Mouse (Mus musculus) heart, postnatal 4 days (tissue): Measurements from ENCODE around the gene Ambp. TPM values are rescaled to one million over a fixed set of nuclear protein-coding genes. Genes with fewer than 3 reads are reported as not detected.

Experiments
- DNase-seq: peaks from one replicate; pipeline ENCODE4 v3.0.0; 2021
- total RNA-seq, 2 experiments: library from RNA; stranded (reverse); gene quantifications; 2 replicates each; pipeline ENCODE4 v1.2.3; 2021

The Ambp gene
- not detected for total RNA-seq

GRCm38 (mm10) chr4:63154699-63155098 lies at the start of gene Ambp:
TSS of gene Ambp (minus strand) at chr4:63154799.
- DNase-seq, result no peak

- DNase-seq, result no peak
These were observed 49.3 kb upstream of the Ambp start for GRCm38 (mm10) chr4:63203874-63204273.

DNA sequence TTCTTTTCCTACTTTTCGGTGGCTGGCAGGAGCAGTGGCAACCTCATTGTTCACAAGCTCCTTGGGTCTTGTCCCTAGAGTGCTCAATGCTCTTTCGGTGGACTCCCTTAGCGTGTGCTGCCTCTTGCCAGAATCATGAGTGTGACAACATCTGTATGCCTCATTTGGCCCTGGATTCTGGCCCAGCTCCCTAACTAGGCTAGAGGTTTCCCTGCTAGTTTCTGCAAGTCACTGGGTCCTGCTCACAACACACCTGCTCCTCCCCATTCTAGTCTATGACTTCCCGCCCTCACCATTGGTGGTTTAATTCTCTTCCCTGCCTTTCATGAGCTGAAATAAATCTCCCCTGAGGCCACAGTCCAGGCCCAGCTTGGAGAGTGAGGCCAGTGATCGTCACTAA lies 44.8 kb upstream of the Ambp start:
- no peak for DNase-seq

DNA sequence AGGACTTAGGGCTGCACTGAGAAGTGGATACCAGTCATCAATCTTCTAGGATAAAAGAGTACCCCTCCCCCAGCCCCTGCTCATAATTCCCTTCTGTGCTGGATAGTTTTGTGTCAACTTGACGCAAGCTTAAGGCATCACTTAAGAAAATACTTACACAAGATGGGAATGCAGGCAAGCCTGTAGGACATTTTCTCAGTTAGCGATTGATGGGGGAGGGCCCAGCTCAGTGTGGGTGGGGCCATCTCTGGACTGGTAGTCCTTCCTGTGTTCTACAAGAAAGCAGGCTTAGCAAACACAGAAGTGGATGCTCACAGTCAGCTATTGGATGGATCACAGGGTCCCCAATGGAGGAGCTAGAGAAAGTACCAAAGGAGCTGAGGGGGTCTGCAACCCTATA lies 39.8 kb upstream of the Ambp start:
- no peak for DNase-seq

DNA sequence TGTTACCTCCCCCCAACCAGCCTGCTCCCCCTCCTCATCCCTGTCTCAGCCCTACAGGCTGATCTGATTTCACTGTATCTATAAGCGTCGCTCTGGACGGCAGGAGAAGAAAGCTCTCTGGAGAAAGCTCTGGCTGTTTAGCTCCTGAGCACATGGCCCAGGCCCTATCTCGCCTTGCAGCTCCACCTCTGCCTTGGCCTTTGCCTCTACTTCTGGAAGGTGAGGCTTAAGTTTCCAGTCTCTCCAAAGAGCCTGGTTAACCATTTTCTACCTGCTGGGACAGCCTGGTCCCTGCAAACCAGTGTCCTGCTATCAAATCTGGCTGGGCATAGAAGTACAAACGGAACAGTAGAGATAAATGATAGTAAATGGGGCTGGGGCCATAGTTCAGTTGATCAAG lies 37.0 kb upstream of the Ambp start:
- DNase-seq, result no peak

DNA sequence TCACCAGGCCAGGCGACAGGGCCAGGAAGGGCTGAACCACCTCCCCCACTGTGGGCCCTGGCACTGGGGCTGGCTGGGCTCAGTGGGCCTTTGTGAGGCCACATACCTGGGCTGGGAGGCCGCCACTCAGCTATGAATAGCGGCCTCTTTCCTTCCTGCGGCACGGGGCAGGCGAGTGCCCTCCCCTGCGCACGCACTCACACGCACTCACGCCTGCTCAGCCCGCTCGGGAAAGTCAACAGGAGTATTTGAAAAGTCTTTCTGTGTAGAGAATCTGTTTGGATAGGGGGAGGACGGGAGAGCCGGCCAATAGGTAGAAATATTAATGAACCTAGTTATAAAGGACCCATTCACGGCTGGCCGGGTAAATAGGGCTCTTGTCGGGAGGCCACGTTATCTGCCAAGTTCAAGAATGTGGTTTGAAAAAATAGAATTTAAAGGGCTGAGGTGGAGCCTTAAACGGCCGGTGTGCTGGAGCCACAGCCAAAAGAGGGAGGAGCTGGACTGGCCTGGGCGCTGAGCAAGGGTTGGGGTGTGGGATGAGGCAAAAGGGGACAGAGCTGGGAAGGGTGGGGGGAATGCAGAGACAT lies 31.8 kb upstream of the Ambp start:
- DNase-seq, result peak; percentile 27

DNA sequence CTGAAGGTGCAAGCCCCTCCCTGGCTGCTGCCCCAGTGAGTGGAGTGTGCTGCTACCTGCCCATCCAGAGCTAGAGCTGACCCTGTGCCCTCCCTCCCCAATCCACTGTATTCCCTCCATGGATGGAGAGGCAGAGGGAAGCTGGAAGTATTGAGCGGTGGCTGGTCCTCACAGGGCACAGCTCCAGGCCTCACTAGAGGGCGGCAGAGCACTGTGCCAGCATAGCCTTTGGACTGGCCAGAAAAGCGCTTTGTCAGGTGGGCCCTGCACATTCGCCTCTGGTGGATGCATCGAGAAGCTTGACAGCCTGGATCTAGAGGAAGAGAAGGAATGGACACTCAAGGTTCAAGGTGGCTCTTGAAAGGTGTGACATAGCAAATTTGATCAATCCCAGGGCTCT lies 27.0 kb upstream of the Ambp start:
- DNase-seq, result peak; percentile 78

GRCm38 (mm10) chr4:63171969-63172685 lies 17.5 kb upstream of the Ambp start, which contains the start of gene Kif12:
TSS of gene Kif12 (minus strand) at chr4:63172131.
- no peak for DNase-seq

DNA sequence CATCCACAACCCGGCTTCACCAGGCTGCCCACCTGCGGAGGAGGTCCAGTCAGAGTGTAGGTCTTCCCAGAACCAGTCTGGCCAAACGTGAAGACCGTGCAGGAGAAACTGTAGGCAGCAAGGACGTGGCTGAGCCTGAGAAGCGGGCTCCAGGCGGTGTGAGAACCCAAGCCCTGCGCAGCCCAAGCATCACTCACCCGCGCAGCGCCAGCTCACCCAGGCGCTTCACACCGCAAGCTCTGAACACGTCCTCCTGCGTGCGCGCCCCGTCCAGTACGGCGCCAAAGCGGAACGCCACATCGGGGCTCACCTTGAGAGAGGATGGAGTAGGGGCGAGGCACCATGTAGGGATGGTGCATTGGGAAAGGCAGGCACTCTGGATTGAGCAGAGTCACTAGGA lies 16.5 kb upstream of the Ambp start:
- no peak for DNase-seq

DNA sequence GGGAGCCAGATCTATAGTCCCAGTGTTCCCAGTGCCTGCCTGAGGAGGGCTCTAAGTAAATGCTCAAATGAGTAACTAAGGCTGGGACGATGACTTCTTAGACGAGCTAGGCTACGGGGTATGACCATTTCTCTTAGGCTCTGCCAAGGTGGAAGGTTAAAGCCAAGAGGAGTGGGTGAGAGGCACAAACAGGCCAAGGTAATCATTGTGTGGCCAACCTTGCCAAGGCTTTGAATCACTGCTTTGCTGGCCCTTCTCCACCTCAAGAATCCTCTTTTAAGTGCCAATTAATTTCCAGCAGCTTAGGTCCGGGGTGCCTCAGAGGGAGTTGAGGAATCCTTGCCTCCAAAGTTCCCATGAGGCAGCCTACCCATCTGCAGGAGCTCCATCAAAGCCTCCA lies 15.5 kb upstream of the Ambp start:
- DNase-seq, result no peak

DNA sequence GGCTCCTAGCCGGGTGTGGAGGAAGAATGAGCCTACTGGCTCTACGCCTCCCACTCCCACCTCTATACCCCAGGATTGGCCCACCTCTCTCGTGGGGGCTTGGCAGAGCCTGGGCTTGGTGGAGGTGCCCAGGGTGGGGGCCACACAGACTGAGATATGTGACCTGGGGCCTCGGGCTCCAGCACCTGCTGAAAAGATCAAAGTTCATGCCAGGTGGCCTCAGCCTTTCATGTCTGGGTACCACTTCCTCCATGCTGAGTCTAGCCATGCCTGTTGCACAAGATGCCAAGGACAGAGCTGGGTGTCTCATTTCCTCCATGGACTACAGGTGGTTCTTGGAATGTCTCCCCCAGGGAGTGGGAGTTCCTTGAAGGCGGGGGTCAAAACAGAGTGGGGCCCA lies 11.7 kb upstream of the Ambp start:
- DNase-seq, result no peak

GRCm38 (mm10) chr4:63165636-63166035 lies 11.0 kb upstream of the Ambp start:
- DNase-seq, result no peak

- DNase-seq, result peak; percentile 94
These were observed 4.5 kb upstream of the Ambp start for GRCm38 (mm10) chr4:63158961-63159592.

DNA sequence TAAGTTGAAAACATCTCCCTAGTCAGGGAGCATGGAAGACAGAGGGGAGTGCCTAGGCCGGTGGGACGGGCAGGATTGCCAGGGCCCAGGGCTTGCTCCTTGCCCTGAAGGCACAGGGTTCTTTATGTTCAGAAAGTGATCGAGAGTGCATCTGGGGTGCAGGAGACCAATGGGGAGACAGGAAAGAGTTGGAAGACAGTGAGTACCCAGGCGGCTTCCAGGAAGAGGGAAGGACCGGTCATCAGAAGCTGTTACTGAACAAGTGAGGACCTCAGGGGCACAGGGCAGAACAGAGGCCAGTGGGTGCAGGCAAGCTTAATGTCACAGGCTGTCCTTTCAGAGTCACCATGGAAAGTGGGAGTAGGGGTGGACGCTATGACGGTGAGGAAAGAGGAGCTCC lies 3.6 kb upstream of the Ambp start:
- no peak for DNase-seq

DNA sequence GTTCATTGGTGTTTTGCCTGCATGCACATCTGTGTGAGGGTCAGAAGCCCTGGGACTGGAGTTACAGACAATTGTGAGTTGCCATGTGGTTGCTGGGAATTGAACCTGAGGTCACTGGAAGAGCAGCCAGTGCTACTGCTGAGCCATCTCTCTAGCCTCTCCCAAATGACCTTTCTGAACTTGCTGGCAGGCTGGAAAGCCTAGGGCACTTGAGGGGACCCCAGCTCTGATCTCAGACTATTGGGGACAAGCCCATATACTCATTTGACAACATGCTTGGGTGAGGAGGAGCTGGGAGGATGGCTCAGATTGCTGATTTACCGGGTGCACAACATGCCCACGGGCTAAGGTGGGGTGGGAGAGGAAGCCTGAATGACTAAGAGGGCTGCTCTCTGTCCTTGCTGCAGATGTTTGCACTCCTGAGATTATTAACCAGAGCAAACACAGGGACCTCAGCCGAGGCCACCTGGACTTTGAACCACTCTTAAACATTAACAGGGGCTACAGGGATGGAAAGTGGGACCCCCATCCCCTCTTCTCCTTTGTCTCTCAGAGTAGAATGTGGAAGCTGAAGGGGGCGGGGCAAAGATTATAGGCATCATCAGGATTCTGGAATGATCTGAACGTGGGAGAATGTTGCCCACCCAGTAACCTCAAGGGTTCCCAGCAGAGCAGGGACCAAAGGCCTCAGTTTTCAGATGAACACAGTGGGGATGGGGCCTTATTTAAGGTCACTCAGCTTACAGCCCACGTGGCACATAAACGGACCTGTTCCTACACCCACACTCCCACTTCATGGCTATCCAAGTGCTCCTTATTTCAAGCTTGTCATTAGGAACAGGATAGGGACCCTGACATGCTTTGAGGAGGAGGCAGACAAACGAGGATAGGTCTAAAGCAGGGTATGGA lies 2.4 kb upstream of the Ambp start:
- DNase-seq, result no peak

GRCm38 (mm10) chr4:63155596-63155995 lies 997 bp upstream of the Ambp start:
- no peak for DNase-seq

- DNase-seq, result no peak
These were observed 571 bp downstream of the Ambp start for GRCm38 (mm10) chr4:63154028-63154427.

- DNase-seq, result no peak
These were observed 3.5 kb downstream of the Ambp start for GRCm38 (mm10) chr4:63151127-63151526.

DNA sequence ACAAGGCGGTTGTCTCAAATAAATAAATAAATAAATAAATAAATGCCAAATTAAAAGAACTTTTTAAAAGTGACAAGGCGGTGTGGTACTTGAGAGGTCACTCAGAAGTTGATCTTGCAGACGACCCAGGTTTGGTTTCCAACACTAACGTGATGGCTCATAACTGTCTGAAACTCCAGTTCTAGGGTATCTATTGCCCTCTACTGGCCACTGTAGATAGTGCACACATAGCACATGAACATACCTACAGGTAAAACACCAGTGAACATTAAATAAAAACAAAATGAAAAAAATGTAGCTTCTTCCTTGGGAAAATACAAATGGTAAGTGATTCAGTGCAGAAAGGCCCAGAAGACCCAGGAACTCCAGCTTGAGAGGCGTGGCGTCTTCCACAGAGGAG lies 7.3 kb downstream of the Ambp start:
- no peak for DNase-seq

GRCm38 (mm10) chr4:63129891-63130624 lies 24.5 kb downstream of the Ambp start:
- peak; percentile 52 for DNase-seq

DNA sequence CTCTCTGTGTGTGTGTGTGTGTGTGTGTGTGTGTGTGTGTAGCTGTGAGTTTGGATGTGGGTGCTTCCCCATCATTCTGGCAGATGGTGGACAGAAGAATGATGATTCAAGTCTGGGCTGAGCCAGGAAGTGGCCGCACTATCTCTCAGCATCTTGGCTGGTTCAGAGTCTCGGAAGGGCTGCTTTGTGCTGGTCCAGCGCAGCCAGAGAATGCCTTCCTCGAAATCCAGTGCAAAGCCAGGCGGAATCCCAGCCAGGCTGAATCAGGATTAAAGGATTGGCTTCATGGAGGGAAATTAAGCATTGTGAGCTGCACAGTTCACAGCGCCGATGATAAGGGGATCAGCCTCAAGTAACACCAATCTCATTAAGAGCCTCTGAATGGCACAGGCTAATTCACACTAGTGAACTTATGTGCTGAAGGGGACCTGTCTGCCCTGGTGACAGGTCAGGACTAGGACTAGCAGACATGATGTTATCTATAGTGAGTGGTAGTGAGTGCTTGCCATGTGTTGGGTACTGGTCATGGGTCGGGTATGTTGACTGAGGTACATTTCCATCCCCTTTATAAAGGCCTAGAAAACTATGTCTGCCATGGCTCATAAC lies 29.6 kb downstream of the Ambp start:
- no peak for DNase-seq
